Mouse (Mus musculus): ENCODE data around the gene Ola1.

Gene Ola1

DNA sequence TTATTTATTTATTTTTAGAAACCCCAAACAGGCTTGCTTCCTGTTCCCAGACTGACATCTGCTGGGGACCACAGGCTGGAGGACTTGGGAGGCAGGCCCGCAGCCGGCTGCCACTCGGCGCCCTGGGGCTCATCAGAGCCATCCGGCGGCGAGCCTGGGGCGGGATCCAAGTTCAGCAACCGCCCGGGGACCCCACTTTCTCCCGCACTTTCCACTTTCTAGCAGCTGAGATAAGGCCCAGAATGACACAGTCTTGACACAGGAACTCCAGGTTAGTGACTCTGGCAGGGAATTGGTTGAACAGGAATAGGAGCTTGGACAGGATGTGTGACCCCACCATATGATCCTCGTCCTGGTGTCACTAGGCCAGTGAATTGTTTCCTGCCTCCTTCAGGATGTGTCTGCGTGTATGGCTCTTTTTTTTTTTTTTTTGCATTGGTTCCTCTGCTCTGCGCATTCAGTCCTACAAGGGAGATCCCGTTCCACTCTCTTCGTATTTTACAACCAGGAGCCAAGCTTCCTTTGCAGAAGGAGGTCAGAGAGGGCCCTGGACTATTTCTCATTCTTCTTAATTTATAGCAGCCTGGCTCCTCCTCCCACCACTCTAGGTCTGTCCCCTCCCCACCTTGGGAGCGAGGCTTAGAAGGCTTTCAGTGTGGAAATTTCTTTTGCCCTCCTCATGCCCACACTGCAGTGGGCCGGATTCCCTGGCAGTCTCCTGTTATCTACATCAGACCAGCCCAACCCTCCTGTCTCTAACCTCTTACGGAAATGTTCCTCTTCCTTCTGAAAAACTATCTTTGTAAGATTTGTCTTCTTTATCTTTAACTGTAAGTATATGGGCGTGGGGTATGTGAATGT lies 152.2 kb downstream of the Ola1 start:
- DNase-seq (ENCODE audit: extremely low spot score, low spot score): peak; percentile 40

DNA sequence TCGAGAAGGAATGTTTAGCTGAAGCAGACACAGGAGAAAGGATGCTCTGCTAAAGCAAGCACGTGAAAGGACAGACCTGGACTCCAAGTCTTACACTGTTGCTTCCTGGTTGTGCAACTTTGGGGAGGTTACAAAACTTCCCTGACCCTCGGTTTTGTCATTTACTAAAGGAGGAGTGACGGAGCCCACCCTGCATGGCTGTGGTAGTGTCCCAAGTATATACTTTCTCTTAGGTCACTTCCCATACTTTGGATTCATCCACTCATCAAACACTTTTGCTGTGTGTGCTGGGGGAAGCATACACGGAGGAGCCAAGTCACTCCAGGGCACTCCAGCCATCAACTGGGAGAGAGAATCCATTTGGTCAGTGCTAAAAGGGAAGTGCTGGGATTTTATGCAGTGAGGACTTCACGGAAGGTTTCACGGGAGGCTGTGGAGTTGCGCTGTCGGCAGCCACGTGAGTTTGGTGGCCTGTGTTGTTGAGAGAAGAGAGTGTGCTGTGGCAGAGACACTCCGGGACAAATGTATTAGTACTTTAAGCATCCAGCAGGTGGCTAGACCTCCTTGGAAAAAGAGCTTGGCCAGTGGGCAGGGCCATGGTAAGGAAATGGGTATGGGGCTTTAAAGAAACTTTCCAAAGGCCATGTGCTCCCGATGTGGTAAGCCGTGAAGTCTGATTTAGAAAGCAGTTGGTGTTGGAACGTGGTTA lies 154.7 kb downstream of the Ola1 start:
- no peak for DNase-seq (ENCODE audit: extremely low spot score, low spot score)

DNA sequence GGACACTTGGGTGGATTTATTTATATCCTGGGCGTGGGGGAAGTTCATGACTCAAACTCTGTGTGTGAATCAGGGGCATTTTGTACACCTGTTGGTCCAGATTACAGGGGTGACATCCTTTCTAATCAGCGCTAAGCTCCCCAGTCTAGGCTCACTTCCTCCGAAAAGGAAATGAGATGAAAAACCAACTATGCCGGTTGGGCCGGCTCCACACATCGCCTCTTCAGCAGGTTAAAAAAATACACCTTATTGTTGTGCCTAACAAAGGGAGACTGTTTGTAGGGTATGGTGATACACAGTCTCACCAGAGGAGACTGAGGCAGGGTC lies 158.5 kb downstream of the Ola1 start:
- no peak for DNase-seq (ENCODE audit: extremely low spot score, low spot score)

DNA sequence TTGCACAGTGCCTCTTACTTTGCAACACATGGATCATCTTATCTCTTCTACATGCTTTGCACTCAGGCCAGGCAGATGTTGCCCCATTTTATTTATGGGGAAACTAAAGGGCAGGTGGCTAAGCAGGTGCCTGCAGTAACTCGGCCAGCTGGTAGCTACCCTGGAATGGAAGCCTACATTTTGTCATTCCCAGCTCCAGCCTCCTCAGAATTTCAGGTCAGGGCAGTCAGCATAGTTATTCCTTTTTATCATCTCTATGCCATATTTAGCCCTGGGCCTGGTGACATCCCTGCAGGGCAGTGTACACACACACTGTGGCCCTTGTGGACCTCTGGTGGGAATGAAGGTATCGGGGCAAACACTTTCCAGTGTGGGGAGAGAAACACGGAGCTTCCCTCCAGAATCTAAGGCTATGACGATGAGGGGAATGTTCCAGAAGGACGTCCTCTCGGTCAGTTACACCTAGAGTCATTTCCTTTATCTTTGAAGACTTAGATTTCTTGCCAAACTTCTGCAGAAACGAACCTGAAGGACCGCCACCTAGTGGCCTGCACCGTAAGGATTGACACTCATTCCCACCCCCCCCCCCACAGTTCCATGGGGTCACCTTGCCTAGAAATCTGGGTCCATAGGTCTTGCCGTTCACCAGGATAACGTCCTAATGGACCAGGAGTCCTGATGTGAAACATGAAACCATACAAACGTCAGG lies 159.0 kb downstream of the Ola1 start:
- DNase-seq (ENCODE audit: extremely low spot score, low spot score): peak; percentile 32

DNA sequence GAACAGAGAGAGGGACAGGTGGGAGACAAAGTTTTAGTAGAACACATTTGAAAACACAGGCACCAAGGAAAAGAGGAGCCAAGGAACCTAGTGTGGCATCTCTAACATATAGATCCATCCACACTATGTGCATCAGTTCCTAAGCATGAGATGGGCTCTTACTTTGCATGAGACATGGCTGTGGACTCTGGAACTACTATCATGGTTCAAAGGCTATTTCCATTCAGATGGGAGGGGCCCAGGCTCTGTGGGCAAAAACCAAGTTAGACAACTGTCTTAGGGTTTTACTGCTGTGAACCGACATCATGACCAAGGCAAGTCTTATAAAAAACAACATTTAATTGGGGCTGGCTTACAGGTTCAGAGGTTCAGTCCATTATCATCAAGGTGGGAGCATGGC lies 160.4 kb downstream of the Ola1 start:
- no peak for DNase-seq (ENCODE audit: extremely low spot score, low spot score)

DNA sequence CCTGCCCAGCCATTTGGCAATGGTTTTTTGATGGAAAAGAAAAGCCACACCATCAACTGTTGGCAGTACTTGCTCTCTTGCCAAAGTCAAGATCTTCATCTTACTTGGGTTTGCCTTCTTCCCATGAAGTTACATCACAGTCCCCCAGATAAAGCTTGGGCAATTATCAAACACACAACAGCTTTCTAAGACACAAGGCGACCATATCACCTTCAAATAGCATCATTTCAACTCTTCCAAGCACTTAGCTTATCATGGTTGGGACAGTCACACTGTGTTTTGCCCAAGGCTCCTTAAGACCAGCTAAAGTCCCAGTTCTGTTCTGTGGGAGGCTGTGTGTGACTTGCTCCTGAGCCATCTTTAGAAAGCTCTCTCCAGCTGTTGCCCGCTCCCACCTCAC lies 161.1 kb downstream of the Ola1 start:
- no peak for DNase-seq (ENCODE audit: extremely low spot score, low spot score)

DNA sequence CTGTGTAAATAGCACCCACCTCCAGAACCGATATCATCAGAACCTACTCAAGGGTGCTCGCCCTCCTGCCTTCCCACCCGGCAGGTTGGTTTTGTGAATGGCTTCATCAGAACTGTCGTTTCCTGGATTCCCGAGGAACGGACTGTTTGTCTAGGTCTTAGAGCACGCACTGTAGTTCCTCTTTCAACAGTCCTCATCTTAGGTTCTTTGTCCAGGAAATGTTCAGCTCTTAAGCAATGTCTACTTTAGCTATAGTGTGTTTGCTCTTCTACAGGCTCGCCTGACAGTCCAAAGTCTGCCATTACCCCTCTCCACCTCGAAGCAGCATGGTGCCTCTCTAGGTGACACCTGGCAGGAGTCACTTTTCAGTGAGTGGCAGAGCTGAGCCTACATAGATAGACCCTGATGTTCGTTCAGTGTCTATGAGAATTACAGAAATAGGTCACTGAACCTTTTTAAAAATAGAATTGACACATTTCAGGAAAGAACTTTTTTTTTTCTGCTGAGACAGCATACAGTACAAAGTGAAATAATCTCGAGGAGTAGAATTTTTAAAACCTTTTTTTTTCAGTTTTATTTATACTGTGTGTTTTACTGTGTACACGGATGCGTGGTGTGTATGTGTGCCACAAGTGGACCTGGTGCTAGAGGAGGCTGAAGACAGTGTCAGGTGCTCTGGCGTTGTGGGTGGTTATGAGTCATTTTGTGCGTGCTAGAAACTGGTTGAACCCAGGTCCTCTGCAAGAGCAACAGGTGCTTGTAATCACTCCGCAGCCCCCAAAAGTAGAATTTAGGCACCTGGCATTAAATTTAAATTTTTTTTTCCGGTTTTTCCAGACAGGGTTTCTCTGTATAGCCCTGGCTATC lies 162.4 kb downstream of the Ola1 start:
- no peak for DNase-seq (ENCODE audit: extremely low spot score, low spot score)

DNA sequence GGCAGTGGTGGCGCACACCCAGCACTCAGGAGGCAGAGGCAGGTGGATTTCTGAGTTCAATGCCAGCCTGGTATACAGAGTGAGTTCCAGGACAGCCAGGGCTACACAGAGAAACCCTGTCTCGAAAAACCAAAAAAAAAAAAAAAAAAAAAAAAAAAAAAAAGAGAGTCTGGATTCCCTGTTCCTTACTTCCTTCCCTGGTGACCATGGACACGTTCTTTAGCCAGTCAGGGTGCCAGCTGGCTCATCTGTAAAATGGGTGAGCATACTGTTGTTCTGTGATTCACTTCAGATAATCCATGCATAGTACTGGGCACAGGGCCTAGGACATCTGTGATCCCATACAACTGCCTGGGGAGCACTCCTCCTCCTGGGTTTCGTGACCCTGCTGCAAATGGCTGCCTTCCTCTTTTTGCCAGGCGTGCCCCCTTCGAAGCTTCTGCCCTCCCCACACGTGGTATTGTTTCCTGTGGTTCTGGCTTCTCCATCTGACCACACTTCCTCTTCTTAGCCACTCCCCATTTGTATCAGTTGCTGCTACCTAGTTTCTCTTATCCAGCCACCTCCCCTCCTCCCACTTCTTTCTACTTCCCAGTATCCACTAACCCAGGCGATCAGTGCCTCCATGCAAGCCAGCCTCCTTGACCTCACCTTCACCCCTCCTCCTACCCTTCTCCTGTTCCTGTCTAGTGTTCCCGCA lies 164.8 kb downstream of the Ola1 start:
- no peak for DNase-seq (ENCODE audit: extremely low spot score, low spot score)

DNA sequence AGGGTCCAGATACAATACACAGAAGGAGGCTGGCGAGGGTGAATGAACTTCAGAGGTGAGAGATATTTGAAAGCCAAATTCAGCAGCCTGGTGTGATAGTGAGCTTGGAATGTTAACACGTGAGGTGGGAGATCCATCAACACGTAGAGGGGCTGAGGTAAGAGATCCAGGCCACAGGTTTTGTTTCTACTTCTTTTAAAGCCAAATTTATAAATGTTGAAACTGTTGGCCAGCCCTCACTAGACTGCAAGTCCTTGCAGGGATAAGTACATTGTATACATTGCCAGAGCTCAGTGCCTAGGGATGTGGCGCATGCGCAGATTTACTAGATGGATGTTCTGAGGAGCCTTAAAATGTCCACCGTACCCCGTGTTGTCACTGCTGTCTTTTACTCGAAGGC lies 168.3 kb downstream of the Ola1 start:
- no peak for DNase-seq (ENCODE audit: extremely low spot score, low spot score)

DNA sequence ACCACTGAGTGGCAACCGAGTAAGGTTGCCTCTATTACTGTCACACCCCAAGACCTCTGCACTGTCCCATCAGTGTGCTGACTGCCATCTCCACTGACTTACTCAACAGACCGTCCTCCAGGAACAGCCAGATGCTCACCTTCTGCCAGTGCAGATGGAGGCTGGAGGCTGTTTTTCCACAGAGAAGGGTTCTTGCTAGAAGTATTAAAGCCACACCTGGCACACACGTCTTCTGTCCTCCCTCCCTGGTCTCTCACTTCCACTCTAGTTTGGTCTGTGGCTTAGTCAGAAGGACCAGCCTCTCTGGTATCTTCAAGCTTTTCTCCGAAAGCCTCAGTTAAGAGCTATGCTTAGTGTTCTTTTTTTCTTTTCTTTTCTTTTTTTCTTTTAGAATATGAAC lies 168.7 kb downstream of the Ola1 start:
- DNase-seq (ENCODE audit: extremely low spot score, low spot score): no peak

DNA sequence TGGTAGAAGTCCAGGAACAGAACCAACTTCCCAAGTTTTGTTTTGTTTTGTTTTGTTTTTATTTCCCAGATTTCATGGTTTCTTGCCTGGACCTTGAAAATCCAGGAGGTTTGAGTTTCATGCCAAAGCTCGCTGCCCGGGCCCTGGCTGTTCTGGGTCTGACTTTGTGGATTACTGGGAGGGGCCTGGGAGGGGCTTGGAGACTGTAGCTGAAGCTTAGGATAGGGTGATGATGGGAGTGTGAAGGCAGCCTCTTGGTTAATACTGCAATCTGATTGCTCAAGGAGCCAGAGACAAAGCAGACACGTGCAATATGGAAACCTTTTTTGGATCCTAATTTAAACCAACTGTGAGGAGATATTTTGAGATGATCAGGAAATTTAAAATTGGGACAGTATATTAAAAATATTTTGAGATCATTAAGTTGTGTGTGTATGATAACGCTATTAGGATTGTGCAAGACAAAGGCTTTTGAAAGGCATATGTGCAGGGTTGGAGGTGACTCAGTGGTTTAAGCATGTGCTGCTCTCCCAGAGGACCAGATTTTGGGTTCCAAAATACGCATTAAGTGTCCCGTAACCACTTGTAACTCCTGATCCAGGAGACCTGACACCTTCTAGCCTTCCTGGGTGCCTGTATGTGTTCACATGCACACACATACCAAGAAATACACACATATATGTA lies 169.6 kb downstream of the Ola1 start:
- DNase-seq (ENCODE audit: extremely low spot score, low spot score): no peak

DNA sequence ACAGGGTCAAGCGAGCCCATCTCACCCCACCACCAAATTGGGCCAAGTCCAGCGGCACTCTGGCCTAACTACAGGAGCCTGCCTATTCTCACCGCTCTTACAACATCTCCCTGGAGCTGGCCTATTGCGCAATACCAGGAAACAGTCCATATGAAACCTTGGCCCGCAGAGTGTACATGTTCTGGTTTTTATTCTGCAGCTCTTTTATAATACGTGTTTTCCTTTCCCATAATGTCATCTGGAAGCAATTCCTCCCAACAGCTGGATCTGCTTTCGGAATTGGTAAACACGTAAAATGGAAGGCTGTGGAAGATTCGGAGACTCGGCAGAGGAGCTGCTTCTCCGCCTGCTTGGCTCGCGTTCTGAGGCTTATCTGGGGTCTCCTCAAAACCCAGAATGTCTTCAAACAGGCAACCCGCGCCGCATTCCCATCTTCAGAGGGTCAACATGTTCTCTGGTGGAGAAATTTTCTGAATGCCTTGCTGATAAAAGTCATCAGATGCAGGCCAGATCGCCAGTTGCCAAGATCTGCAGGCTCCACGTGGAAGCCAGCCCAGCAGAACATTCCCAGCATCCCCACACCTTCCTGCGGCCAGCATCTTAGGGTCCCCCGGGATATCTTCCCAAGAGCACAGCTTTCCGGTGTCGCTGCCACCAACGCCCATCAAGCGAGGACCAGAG lies 171.5 kb downstream of the Ola1 start:
- no peak for DNase-seq (ENCODE audit: extremely low spot score, low spot score)

DNA sequence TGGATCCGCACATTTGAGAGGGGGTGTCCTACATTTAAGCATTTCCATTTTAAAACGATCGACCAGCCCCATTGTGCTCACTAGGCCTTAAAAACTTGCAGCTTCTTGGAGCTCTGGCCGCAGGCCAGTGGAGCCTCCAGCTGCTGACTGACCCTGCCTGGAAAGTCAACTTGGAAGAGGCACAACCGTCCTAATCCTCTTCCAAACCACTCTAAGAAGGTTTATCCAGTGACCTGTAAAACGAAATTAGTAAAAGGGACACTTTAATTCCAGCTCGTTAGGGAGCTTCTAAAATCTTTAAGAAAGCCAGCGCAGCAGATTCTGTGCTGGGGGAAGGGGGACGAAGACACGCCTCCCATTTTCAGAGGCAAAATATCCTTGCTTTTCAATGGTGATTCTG lies 172.1 kb downstream of the Ola1 start:
- no peak for DNase-seq (ENCODE audit: extremely low spot score, low spot score)

DNA sequence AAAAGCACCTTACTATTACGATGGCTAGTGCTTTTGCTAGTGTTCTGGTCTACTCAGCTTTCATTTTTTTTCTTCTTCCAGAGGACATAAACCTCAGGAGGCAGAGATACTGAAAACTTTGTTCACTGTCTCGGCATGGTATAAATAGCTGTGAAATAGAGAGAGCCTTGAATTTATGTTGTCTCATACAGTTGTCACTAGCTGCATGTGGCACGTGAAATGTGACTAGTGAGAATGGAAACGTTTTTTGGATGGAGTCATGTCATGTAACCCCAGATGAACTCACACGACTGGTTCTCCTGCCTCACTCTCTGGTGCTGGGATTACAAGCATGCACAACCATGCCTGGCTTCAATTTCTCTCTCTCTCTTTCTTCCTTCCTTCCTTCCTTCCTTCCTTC lies 173.2 kb downstream of the Ola1 start:
- no peak for DNase-seq (ENCODE audit: extremely low spot score, low spot score)

All from neural tube, embryonic 10.5 days (tissue).